Mouse (Mus musculus) gastrocnemius, adult 8-10 months (tissue): Measurements from ENCODE around the gene Coro1c. TPM values are rescaled to one million over a fixed set of nuclear protein-coding genes. Genes with fewer than 3 reads are reported as not detected.

Experiments
- DNase-seq, 2 experiments: peaks; one replicate each; pipeline ENCODE4 v3.0.0; 2022; ENCODE audit warnings: low spot score in 2 of 2
- total RNA-seq, 4 experiments: library from RNA; stranded (reverse); gene quantifications; 2 replicates each; pipeline ENCODE4 v1.2.4; 2022

Gene Coro1c
- total RNA-seq, 4 experiments from 2014 or later, result 7.0 to 9.8 (median 8.2) TPM

GRCm38 (mm10) chr5:113929526-113929925, 21.0 kb upstream of the Coro1c start:
- no peak for DNase-seq

- no peak for DNase-seq
Observed at GRCm38 (mm10) chr5:113924608-113925007, 16.1 kb upstream of the Coro1c start.

GRCm38 (mm10) chr5:113921310-113922166, 13.0 kb upstream of the Coro1c start:
- DNase-seq, result no peak

- DNase-seq, result no peak
Observed at GRCm38 (mm10) chr5:113919060-113919459, 10.5 kb upstream of the Coro1c start.

- peak in 1 of 2 experiments; percentile 42 for DNase-seq
Observed at GRCm38 (mm10) chr5:113918654-113919053, 10.1 kb upstream of the Coro1c start.

- no peak for DNase-seq
Observed at GRCm38 (mm10) chr5:113910705-113911104, 2.1 kb upstream of the Coro1c start.

- DNase-seq, result no peak
Observed at GRCm38 (mm10) chr5:113910065-113910701, 1.6 kb upstream of the Coro1c start.

- peak; percentile 30 to 40 for DNase-seq
Observed at GRCm38 (mm10) chr5:113907786-113908567, 581 bp downstream of the Coro1c start.

GRCm38 (mm10) chr5:113906958-113907735, 1.4 kb downstream of the Coro1c start:
- DNase-seq, result peak in 1 of 2 experiments; percentile 13

- no peak for DNase-seq
Observed at GRCm38 (mm10) chr5:113904987-113905386, 3.6 kb downstream of the Coro1c start.

- DNase-seq, result no peak
Observed at GRCm38 (mm10) chr5:113902983-113903382, 5.6 kb downstream of the Coro1c start.

- no peak for DNase-seq
Observed at GRCm38 (mm10) chr5:113902017-113902416, 6.5 kb downstream of the Coro1c start.

GRCm38 (mm10) chr5:113901074-113901571, 7.4 kb downstream of the Coro1c start:
- no peak for DNase-seq

- DNase-seq, result no peak
Observed at GRCm38 (mm10) chr5:113899543-113899942, 9.0 kb downstream of the Coro1c start.

GRCm38 (mm10) chr5:113892005-113892404, 16.6 kb downstream of the Coro1c start:
- no peak for DNase-seq

- DNase-seq, result no peak
Observed at GRCm38 (mm10) chr5:113890874-113891273, 17.7 kb downstream of the Coro1c start.

GRCm38 (mm10) chr5:113889912-113890311, 18.6 kb downstream of the Coro1c start:
- DNase-seq, result no peak

- DNase-seq, result no peak
Observed at GRCm38 (mm10) chr5:113889181-113889906, 19.2 kb downstream of the Coro1c start.

- no peak for DNase-seq
Observed at GRCm38 (mm10) chr5:113888186-113888795, 20.3 kb downstream of the Coro1c start.

- DNase-seq, result peak; percentile 49 to 70
Observed at GRCm38 (mm10) chr5:113887132-113887531, 21.4 kb downstream of the Coro1c start.
